Mouse (Mus musculus) CH12.LX (cell line): ENCODE results near the gene Ap2a1.

ENCODE experiments used
- CTCF ChIP-seq, 2 experiments: IDR thresholded peaks in 1 of 2; conservative IDR thresholded peaks in 1 of 2; 2 replicates each; pipeline ENCODE4 v1.5.1; 2011 to 2012; ENCODE audit warnings: low read depth in 2 of 2, low read length in 2 of 2, improper control_type of control experiment in 1 of 2, inconsistent platforms in 1 of 2, mild to moderate bottlenecking in 1 of 2, moderate library complexity in 1 of 2
- E2F4 ChIP-seq: IDR thresholded peaks from 2 replicates; pipeline ENCODE4 v1.6.1; 2011; ENCODE audit warnings: low read depth, low read length, improper control_type of control experiment; ENCODE audit not compliant: insufficient replicate concordance
- ELF1 ChIP-seq: IDR thresholded peaks from 2 replicates; pipeline ENCODE4 v1.6.1; 2014; ENCODE audit warnings: low read depth, mild to moderate bottlenecking, inconsistent platforms, low read length, improper control_type of control experiment
- IRF4 ChIP-seq: IDR thresholded peaks from 2 replicates; pipeline ENCODE4 v1.6.1; 2014; ENCODE audit warnings: low read depth, mild to moderate bottlenecking, inconsistent platforms, low read length, improper control_type of control experiment
- POLR2A ChIP-seq: IDR thresholded peaks from 2 replicates; pipeline ENCODE4 v1.6.1; 2011; ENCODE audit warnings: low read depth, mild to moderate bottlenecking, improper control_type of control experiment, low read length
- SMC3 ChIP-seq: IDR thresholded peaks from 2 replicates; pipeline ENCODE4 v1.6.1; 2011; ENCODE audit warnings: low read depth, low read length, improper control_type of control experiment
- USF1 ChIP-seq: IDR thresholded peaks from 2 replicates; pipeline ENCODE4 v1.6.1; 2014; ENCODE audit warnings: low read depth, mild to moderate bottlenecking, inconsistent platforms, low read length, improper control_type of control experiment
- ZNF384 ChIP-seq: IDR thresholded peaks from 2 replicates; pipeline ENCODE4 v1.6.1; 2012; ENCODE audit warnings: low read depth, low read length, improper control_type of control experiment, inconsistent platforms

- TF ChIP-seq ELF1 (no peak), CTCF (conservative IDR thresholded peaks at IDR 0.05 in 1 of 2, IDR thresholded peaks at IDR 0.05 in 1 of 2; ENCODE audit: low read depth in 2 of 2, low read length in 2 of 2) (no peak), E2F4 (no peak), POLR2A (no peak), ZNF384 (no peak), USF1 (no peak), SMC3 (no peak), IRF4 (no peak)
These were observed 32.8 kb downstream of the Ap2a1 start for GRCm38 (mm10) chr7:44896499-44896898.
